Mouse (Mus musculus) embryonic stem cell, embryonic (primary cell): Measurements from ENCODE around the gene Plcb2.

Experiments used
- CTCF ChIA-PET, 4 experiments: fragments of 300-600 bp in 2 of 4; fragments of 350-600 bp in 2 of 4; sonication (Branson Sonifier 250); formaldehyde crosslinking; loops; one replicate each; lab custom pipeline; 2022; ENCODE audit warnings: inconsistent platforms in 2 of 4; lab: Charles Lee
- POLR2A ChIA-PET, 4 experiments: fragments of 300-600 bp in 2 of 4; fragments of 350-600 bp in 2 of 4; sonication (Branson Sonifier 250); formaldehyde crosslinking; loops; one replicate each; lab custom pipeline; 2022; ENCODE audit warnings: antibody characterized with exemption in 4 of 4, inconsistent platforms in 1 of 4; lab: Charles Lee

Gene Plcb2

DNA sequence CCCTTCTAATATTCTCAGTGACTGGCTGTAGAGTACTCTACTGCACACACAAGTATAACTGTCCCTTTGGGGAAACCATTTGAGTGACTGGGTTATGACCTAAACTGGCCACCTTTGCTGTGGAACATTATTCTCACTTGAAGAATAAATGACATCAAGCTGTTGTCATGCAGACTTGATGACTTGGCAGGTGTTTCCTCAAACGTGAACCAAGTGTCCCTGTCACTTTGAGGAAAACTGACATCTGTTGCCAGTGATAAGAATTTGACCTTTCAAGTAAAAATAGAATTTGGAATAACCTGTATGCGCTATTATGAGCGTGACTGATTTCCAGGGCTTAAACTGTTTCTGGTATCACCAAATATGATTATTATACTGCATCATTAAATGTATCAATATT lies 12.1 kb upstream of the Plcb2 start:
- ChIA-PET POLR2A (no interaction called here), CTCF (no interaction called here)

- ChIA-PET CTCF (no interaction called here), POLR2A (no interaction called here)
These were observed 5.1 kb upstream of the Plcb2 start for GRCm38 (mm10) chr2:118733341-118733740.

DNA sequence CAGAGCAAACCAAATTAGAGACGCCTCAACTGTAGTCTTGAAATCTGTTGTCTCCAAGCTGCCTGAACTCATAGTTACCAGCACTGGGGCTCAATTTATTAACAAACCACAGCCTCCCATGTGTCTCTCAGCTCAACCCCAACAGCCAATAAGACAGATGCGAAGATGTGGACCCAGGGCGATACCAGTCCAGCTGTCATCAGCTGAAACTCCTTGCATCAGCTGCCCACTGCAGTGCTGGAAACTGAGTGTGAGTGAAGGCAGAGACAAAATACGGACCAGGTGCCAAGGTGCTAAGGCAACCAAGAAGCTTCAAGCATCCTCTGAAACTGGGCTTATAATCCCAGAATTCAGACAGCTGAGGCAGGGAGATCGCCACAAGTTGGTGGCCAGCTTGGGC lies 3.7 kb upstream of the Plcb2 start:
- CTCF ChIA-PET = interaction anchor here in 1 of 4 experiments (0.5 to 0.6 kb wide), 2 partner anchors 15 to 36 kb away, joined by 3 read pairs; no protein-coding TSS in a partner anchor
- POLR2A ChIA-PET = interaction anchor here in 1 of 4 experiments (0.7 kb wide), 1 partner anchor 28 kb away, joined by 3 read pairs; the partner anchor contains the start of gene Ankrd63

- ChIA-PET CTCF (interaction anchor here (0.6 to 3.3 kb wide), 21 partner anchors 14 to 459 kb away, joined by 3 to 23 read pairs (median 3); no protein-coding TSS in a partner anchor), POLR2A (interaction anchor here in 1 of 4 experiments (1.0 kb wide), 1 partner anchor 93 kb away, joined by 3 read pairs; no protein-coding TSS in a partner anchor)
These were observed 2.3 kb upstream of the Plcb2 start for GRCm38 (mm10) chr2:118730622-118730915.

GRCm38 (mm10) chr2:118729816-118730621 lies 1.8 kb upstream of the Plcb2 start:
- ChIA-PET CTCF (interaction anchor here (0.6 to 3.3 kb wide), 21 partner anchors 19 to 459 kb away, joined by 3 to 23 read pairs (median 4); partner anchors contain the start of gene Bahd1 (in 1 of the 4)), POLR2A (interaction anchor here in 1 of 4 experiments (1.0 kb wide), 1 partner anchor 92 kb away, joined by 3 read pairs; no protein-coding TSS in a partner anchor)

DNA sequence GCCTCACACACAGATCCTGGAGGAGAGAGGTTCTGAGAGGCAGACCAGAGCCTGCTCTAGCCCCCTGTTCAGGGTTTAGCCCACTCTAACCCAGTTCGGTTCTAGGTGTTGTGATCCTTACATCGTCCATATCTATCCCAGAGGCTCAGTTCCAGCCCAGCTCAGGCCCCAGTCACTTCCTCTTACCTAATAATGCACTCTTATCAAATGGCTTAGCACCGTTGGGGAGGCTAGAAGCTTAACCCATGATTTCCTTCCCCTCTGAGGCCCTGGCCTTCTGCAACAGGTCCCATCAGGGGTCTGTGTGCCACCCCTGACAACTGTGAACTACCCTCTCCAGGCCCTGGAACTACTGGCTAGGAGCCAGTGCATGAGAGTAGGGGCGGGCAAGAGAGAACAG lies 956 bp upstream of the Plcb2 start:
- ChIA-PET POLR2A (interaction anchor here in 1 of 4 experiments (1.6 kb wide), 1 partner anchor 16 kb away, joined by 3 read pairs; the partner anchor contains the start of gene Inafm2), CTCF (interaction anchor here (0.6 to 3.3 kb wide), 8 partner anchors 29 to 242 kb away, joined by 4 to 23 read pairs (median 6); no protein-coding TSS in a partner anchor)

GRCm38 (mm10) chr2:118727911-118728310 lies 327 bp downstream of the Plcb2 start:
- ChIA-PET CTCF (interaction anchor here in 3 of 4 experiments (0.6 to 3.3 kb wide), 6 partner anchors 48 to 599 kb away, joined by 4 to 23 read pairs (median 6); no protein-coding TSS in a partner anchor), POLR2A (interaction anchor here in 3 of 4 experiments (0.5 to 1.6 kb wide), 3 partner anchors 17 to 72 kb away, joined by 3 to 4 read pairs (median 3); partner anchors contain the start of gene Inafm2 (in 1 of the 3))

DNA sequence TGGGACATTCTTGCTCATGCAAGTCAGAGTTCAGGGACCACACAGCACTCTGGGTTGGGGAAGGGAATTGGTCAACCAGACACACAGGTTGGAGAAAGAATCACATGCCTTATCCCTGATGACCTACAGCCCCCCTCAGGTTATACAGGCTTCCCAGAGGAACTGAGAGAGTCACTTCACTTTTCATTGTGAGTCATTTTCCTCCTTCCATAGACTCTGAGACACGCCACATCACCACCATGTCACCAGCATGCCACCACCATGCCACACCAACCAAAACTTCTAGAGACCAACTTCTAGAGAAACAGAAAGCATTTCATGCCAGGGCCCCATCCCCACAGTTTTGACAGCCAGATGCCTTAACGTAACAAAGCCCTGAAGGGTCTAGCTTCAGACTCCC lies 1.4 kb downstream of the Plcb2 start:
- CTCF ChIA-PET = interaction anchor here in 1 of 4 experiments (0.5 kb wide), 1 partner anchor 37 kb away, joined by 6 read pairs; no protein-coding TSS in a partner anchor
- POLR2A ChIA-PET = no interaction called here

DNA sequence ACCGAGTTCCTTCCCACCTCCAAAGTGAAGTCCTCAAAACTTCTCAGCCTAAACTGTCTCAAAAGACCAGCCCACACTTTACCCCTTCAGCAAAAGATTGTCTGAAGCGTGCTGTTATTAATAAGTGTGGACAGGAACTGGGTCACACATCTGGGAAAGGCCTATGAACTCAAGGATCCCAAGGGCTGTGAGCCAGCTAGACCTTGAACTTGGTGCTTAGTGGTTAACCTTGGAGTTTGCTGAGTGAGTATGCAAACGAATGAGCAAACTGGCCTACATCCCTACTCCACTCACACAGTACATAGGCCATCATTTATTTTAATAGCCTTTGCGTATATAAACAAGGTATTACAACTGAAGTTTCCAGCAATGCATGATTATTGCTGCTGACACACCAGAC lies 2.7 kb downstream of the Plcb2 start:
- POLR2A ChIA-PET = interaction anchor here in 1 of 4 experiments (0.9 kb wide), 1 partner anchor 12 kb away, joined by 3 read pairs; no protein-coding TSS in a partner anchor
- CTCF ChIA-PET = interaction anchor here in 1 of 4 experiments (1.3 to 1.7 kb wide), 2 partner anchors 27 to 30 kb away, joined by 3 read pairs; no protein-coding TSS in a partner anchor

DNA sequence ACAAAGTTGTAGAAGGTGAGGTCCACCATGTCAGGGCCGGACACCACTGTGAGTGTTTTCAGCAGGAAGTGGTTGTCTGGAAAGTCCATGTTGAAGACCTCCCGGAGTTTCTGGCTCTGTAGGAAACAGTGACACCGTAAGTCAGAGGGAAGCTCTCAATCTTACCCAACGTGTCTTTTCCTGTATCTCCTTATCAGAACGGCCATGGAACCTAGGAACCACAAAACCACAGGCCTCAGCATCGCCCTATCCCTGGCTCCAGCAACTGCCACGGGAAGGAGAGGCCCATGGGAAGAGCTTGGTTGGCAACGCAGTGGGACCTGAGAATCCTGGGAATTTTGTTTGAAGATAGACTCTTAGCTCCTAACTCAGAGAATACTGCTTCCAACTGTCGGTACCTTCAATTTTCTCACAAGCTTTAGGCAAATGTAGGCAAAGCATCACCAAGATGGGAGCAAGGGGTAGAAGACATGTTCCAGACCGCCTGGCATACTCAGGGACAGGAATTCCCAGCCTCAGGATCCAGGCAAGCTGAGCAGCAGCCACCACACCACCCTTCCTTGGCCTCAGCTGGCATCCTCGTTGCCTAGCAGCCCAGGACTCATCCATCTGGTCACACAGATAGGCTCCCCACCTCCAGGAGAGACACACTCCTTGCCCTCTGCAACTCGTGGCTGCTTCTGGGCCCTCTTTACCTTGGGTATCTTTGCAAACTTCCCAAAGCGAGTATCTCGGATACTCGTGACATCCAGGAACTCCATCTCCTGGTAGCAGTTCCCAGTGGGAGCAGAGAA lies 4.3 kb downstream of the Plcb2 start:
- POLR2A ChIA-PET = interaction anchor here in 3 of 4 experiments (0.6 to 1.5 kb wide), 4 partner anchors 12 to 27 kb away, joined by 3 to 5 read pairs (median 3); no protein-coding TSS in a partner anchor
- CTCF ChIA-PET = interaction anchor here in 2 of 4 experiments (0.6 to 1.4 kb wide), 2 partner anchors 86 to 291 kb away, joined by 3 to 4 read pairs; no protein-coding TSS in a partner anchor

- POLR2A ChIA-PET = no interaction called here
- CTCF ChIA-PET = interaction anchor here in 2 of 4 experiments (0.6 to 1.6 kb wide), 2 partner anchors 14 to 180 kb away, joined by 3 to 4 read pairs; no protein-coding TSS in a partner anchor
These were observed 11.6 kb downstream of the Plcb2 start for GRCm38 (mm10) chr2:118716677-118717076.

DNA sequence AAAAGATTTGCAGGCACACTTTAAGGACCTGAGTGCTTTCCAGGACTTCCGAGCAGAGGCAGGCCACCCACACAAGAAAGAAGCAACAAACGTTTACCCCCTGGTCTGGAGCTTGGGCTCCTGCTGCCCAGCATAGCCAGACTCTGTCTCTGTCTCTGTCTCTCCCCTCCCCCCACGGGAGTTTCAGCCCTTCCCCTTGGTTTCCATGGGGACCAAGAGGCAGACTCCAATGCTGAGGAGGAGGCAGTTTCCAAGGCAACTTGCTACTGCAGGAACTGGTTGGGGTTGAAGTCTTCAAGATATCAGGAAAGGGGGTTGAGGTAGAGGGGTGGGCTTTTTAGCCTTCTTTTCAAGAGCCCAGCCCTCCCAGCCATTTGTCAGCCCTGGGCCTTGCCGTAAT lies 14.0 kb downstream of the Plcb2 start:
- ChIA-PET POLR2A (interaction anchor here in 1 of 4 experiments (0.6 to 1.2 kb wide), 2 partner anchors 11 to 66 kb away, joined by 3 to 4 read pairs; no protein-coding TSS in a partner anchor), CTCF (interaction anchor here in 1 of 4 experiments (0.7 kb wide), 1 partner anchor 14 kb away, joined by 3 read pairs; no protein-coding TSS in a partner anchor)

- ChIA-PET POLR2A (interaction anchor here in 1 of 4 experiments (1.2 to 3.5 kb wide), 2 partner anchors 10 to 11 kb away, joined by 3 to 20 read pairs; partner anchors contain the start of gene Ankrd63), CTCF (interaction anchor here in 2 of 4 experiments (0.7 to 0.8 kb wide), 2 partner anchors 13 to 17 kb away, joined by 3 read pairs; no protein-coding TSS in a partner anchor)
These were observed 14.6 kb downstream of the Plcb2 start for GRCm38 (mm10) chr2:118713631-118714030.

- CTCF ChIA-PET = interaction anchor here (0.9 to 3.8 kb wide), 17 partner anchors 9 to 224 kb away, joined by 3 to 19 read pairs (median 5); no protein-coding TSS in a partner anchor
- POLR2A ChIA-PET = interaction anchor here in 3 of 4 experiments (1.0 to 3.5 kb wide), 11 partner anchors 7 to 224 kb away, joined by 3 to 20 read pairs (median 3); partner anchors contain the start of genes Ankrd63 (in 1 of the 3), Bahd1 (in 1 of the 3) and Disp2 (in 1 of the 3)
These were observed 17.2 kb downstream of the Plcb2 start for GRCm38 (mm10) chr2:118711038-118711494.

GRCm38 (mm10) chr2:118709655-118710221 lies 18.5 kb downstream of the Plcb2 start:
- ChIA-PET CTCF (interaction anchor here in 3 of 4 experiments (0.6 to 3.8 kb wide), 4 partner anchors 10 to 284 kb away, joined by 3 to 19 read pairs (median 9); no protein-coding TSS in a partner anchor), POLR2A (interaction anchor here in 1 of 4 experiments (0.6 to 0.7 kb wide), 2 partner anchors 36 to 183 kb away, joined by 3 read pairs; no protein-coding TSS in a partner anchor)

- POLR2A ChIA-PET = no interaction called here
- CTCF ChIA-PET = interaction anchor here in 3 of 4 experiments (0.5 to 1.9 kb wide), 8 partner anchors 8 to 1258 kb away, joined by 3 to 6 read pairs (median 4); partner anchors contain the start of gene Disp2 (in 1 of the 3)
These were observed 19.8 kb downstream of the Plcb2 start for GRCm38 (mm10) chr2:118708472-118708871.

DNA sequence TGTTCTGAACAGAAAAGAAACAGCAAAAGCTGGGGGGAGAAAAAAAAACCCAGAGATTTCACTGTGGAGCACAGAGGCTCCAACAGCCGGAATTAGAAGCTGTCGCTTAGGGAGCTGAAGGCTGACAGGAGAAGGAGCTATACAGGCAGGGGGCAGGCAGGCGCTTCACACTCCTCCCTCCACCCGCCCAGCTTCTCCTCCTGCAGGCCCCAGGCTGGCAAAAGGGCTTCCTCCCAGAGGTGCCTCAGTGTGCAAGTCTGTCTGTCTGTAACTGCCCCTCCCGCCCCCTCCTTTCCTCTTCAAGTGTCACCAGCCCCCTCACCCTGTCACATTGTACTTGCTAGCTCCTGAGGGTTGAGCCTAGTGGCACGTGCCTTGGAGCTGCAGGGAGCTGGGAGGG lies 21.8 kb downstream of the Plcb2 start:
- POLR2A ChIA-PET = interaction anchor here in 3 of 4 experiments (0.6 to 1.5 kb wide), 4 partner anchors 22 to 189 kb away, joined by 3 to 4 read pairs (median 3); partner anchors contain the start of gene Plcb2 (in 1 of the 3)
- CTCF ChIA-PET = interaction anchor here in 3 of 4 experiments (0.5 to 0.9 kb wide), 6 partner anchors 11 to 280 kb away, joined by 3 to 5 read pairs (median 3); partner anchors contain the start of gene Ccdc9b (in 1 of the 3)
